ENCODE assay signal across 12 mouse cellular contexts in the genomic region with DNA sequence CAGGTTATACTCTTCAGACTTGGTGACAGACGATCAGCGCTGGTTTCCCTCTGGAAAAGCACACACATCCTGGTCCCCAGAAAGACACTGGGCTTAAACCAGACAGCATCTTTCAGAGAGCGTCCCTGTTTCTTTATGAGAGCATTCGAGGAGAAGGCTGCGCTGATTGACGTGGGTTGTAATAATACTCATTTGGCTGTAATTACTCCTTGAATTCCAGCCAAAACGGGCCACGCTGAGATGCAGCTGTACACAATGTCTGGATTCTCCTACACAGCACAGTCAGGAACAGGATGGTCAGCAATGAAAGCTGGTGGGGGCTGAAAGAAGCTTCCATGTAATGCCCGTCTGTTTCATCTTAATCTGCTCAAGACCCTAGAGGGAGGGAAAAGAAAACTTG. TPM values are rescaled to one million over a fixed set of nuclear protein-coding genes. Genes with fewer than 3 reads are reported as not detected.
A peak's percentile ranks its signal among the peaks of the same experiment; 100 is the strongest.
DNase-seq lines count a peak whose midpoint lies in the region; TF ChIP-seq lines count a peak whose summit lies in the region.
"Had no signal": no experiment of that assay in that cellular context is flagged by ENCODE, and none has a peak within 500 bp of the region (broad histone marks: within the 10 kb centered on the region; RNA-seq: fewer than 3 reads in every experiment).

No protein-coding gene starts in this region.

- DNase-seq in cerebellum, adult 11-12 months, result peak; percentile 34
- no peak for DNase-seq in cerebellum, adult 8-10 months
- DNase-seq in kidney, postnatal 14 days, result peak; percentile 13
- DNase-seq in kidney, postnatal 4 days, result no peak
- DNase-seq in right cerebral cortex, adult 2 months (ENCODE audit: low spot score in 2 of 2), result peak; percentile 54
- no peak for DNase-seq in right cerebral cortex, adult 18-20 months
- no peak for DNase-seq in T-cell, adult 2 months (ENCODE audit: low spot score)

- 23% methylated on average over 9 of the region's 9 CpGs for WGBS in olfactory bulb, adult 2 months

- TF ChIP-seq CTCF in olfactory bulb, adult 2 months (IDR thresholded peaks at IDR 0.05; ENCODE audit: insufficient read depth, low read depth, low read length), result no peak

- no peak for TF ChIP-seq POLR2A in olfactory bulb, adult 2 months (IDR thresholded peaks at IDR 0.05; ENCODE audit: insufficient read depth, low read depth, low read length)

- H3K27ac ChIP-seq in olfactory bulb, adult 2 months (ENCODE audit: insufficient read depth, low read depth, low read length), result 0 out of 2 replicates have a peak overlapping the region, but pooled peaks have one; percentile 4
- H3K27ac ChIP-seq: embryonic facial prominence, embryonic 12.5 days; heart, embryonic 13.5 days; liver, embryonic 12.5 days had no signal

- no peak overlapping the region for H3K4me3 ChIP-seq in olfactory bulb, adult 2 months (ENCODE audit: insufficient read depth, low read depth, low read length)
- H3K4me3 ChIP-seq: embryonic facial prominence, embryonic 12.5 days; heart, embryonic 13.5 days; liver, embryonic 12.5 days had no signal

- peaks cover 17% of the 10 kb centered on the region for H3K4me1 ChIP-seq in olfactory bulb, adult 2 months (ENCODE audit: control insufficient read depth, insufficient read depth, low read length)
- H3K4me1 ChIP-seq: liver, embryonic 12.5 days had no signal

RNA-seq across cellular contexts. Expression of gene Ces5a, which starts 31.5 kb away (rescaled TPM):
- polyA plus RNA-seq in olfactory bulb, adult 2 months (2012; ENCODE audit: insufficient read depth, insufficient read length, low replicate concordance, missing spikeins), result not detected in 2 replicates
- polyA plus RNA-seq: liver, embryonic 12.5 days; neural tube, embryonic 11.5 days had no signal

Comparison
In these comparisons a context has a peak if more than half of its experiments do, and no peak if none do; other contexts are left out.
1. DNase-seq: peak in cerebellum, adult 11-12 months (single experiment), kidney, postnatal 14 days (single experiment) and right cerebral cortex, adult 2 months (2 of 2); none in cerebellum, adult 8-10 months (single experiment), kidney, postnatal 4 days (0 of 2), right cerebral cortex, adult 18-20 months (single experiment) and T-cell, adult 2 months (single experiment).